Mouse (Mus musculus) liver, embryonic 14.5 days (tissue): ENCODE measurements around the gene Cand1.

Experiments
- CTCF ChIP-seq: IDR thresholded peaks from 2 replicates; pipeline ENCODE4 v1.5.1; 2016; ENCODE audit warnings: antibody characterized with exemption, low read depth, control low read depth
- EP300 ChIP-seq: IDR thresholded peaks from 2 replicates; pipeline ENCODE4 v1.6.1; 2016; ENCODE audit warnings: antibody characterized with exemption, low read depth

- TF ChIP-seq EP300 (peak; percentile 69), CTCF (no peak)
These were observed at the start of gene Cand1 for GRCm38 (mm10) chr10:119239969-119240721.
